Mouse (Mus musculus): ENCODE results near the gene Hist1h2bg.
"Not testable (repeated sequence)": the region's sequence is repeated elsewhere in the genome, so short reads cannot be mapped to it uniquely, and the experiment has no call there.

DNA sequence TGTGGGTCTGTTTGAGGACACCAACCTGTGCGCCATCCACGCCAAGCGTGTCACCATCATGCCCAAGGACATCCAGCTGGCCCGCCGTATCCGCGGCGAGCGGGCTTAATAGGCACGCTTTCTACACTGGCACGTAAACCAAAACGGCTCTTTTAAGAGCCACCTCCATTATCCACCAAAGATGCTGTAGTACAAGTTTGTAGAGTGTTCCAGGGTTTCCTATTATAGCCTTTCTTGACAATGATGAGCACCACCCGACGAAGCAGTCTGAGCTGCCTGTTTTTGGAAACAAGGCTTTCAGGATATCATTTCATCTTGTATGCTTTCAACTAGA, 26.4 kb upstream of the Hist1h2bg start:
- TF ChIP-seq CEBPB (IDR thresholded peaks at IDR 0.05; ENCODE audit: low read depth); CTCF (IDR thresholded peaks at IDR 0.05; ENCODE audit: control insufficient read depth, insufficient read depth, insufficient read length); MYOD1 (IDR thresholded peaks at IDR 0.05; ENCODE audit: control insufficient read depth, insufficient read length, low read depth): not testable (repeated sequence)

All from C2C12 (cell line).